Comparison of ENCODE assay signal across 17 mouse cellular contexts in the genomic region with DNA sequence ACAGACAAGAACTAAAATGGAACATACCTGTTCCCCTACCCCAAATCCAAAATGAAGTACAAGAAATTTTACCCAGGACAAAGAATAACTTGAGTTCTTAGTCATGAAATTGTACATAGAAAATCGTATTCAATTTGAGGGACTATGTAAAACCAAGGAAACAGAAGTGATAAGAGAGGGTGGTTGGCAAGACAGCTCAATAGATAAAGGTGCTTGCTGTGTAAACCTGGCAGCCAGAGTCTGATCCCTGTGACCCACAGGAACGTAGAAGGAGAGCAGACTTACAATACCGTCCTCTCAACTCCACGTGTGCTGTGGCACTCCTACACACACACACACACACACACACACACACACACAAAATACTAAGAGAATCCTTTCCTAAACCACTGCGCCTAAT.
"Had no signal": no experiment of that assay in that cellular context is flagged by ENCODE, and none has a peak within 500 bp of the region (broad histone marks: within the 10 kb centered on the region; RNA-seq: fewer than 3 reads in every experiment).

No protein-coding gene starts in this region.

- ATAC-seq: liver, postnatal 0 days; lung, postnatal 0 days had no signal

- H3K4me2 ChIP-seq: liver, embryonic 15.5 days; lung, embryonic 15.5 days; midbrain, embryonic 12.5 days; neural tube, embryonic 12.5 days; stomach, embryonic 15.5 days had no signal

- DNase-seq: liver, postnatal 0 days; lung, adult 2 months; lung, postnatal 4 days; midbrain, embryonic 14.5 days; right cerebral cortex, postnatal 14 days; thymus, adult 2 months; thymus, postnatal 25 days; thymus, postnatal 4 days had no signal

- H3K27me3 ChIP-seq: liver, embryonic 15.5 days; lung, embryonic 15.5 days; megakaryocyte, embryonic 14.5 days; midbrain, embryonic 12.5 days; neural tube, embryonic 12.5 days; stomach, embryonic 15.5 days had no signal

- H3K4me3 ChIP-seq: liver, embryonic 15.5 days; lung, embryonic 15.5 days; megakaryocyte, embryonic 14.5 days; midbrain, embryonic 10.5 days; midbrain, embryonic 12.5 days; neural tube, embryonic 12.5 days; stomach, embryonic 15.5 days had no signal

- H3K9me3 ChIP-seq: liver, embryonic 15.5 days; lung, embryonic 15.5 days; megakaryocyte, embryonic 14.5 days; midbrain, embryonic 10.5 days; midbrain, embryonic 12.5 days; neural tube, embryonic 12.5 days; stomach, embryonic 15.5 days had no signal

- H3K4me1 ChIP-seq: liver, embryonic 15.5 days; lung, embryonic 15.5 days; megakaryocyte, embryonic 14.5 days; midbrain, embryonic 10.5 days; midbrain, embryonic 12.5 days; neural tube, embryonic 12.5 days; stomach, embryonic 15.5 days had no signal

- H3K27ac ChIP-seq: liver, embryonic 15.5 days; lung, embryonic 15.5 days; midbrain, embryonic 10.5 days; midbrain, embryonic 12.5 days; neural tube, embryonic 12.5 days; stomach, embryonic 15.5 days; stomach, postnatal 0 days had no signal

- H3K9ac ChIP-seq: liver, embryonic 15.5 days; liver, postnatal 0 days; lung, embryonic 15.5 days; midbrain, embryonic 12.5 days; neural tube, embryonic 12.5 days; stomach, embryonic 15.5 days had no signal
